Mouse (Mus musculus): ENCODE data around the gene Otogl. TPM values are rescaled to one million over a fixed set of nuclear protein-coding genes. Genes with fewer than 3 reads are reported as not detected.

Gene Otogl
- 0.06 TPM for polyA plus RNA-seq (2012; fragmentation: generic; extraction: Trizol)

DNA sequence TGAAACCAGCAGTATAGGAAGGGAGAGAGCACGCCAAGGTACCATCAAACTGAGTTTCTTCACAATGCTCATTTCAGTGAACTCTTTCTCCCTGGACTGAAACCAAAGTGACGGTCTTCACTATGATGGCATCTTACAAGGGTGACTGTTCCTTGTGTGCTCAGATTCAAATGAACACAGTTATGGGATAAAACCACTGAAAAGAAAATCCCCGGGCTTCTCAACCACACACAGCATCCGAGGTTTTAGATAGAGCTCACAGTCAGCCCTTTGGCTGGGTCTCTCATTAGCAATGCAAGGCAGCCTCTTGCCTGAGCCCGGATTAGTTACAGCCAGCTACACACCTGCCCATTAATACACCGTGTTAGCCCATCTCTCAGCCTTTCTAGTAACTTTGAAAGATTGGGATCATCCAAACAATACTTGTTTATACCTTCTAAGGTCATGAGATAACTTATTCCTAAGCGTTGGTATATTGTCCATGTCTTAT, at the start of gene Otogl:
Otogl (minus strand) TSS at position 51 of the 490 bp plus-strand sequence.
- H3K36me3 ChIP-seq (ENCODE audit: control insufficient read depth, insufficient read depth), result no peaks in the 10 kb centered on the region
- TF ChIP-seq MAX (IDR thresholded peaks at IDR 0.05; ENCODE audit: low read depth) (no peak), MYOG (IDR thresholded peaks at IDR 0.05; ENCODE audit: control insufficient read depth in 1 of 3, insufficient read depth in 1 of 3, insufficient read length in 2 of 3, low read depth in 2 of 3) (no peak), MYOD1 (IDR thresholded peaks at IDR 0.05; ENCODE audit: control insufficient read depth in 1 of 3, insufficient read length in 2 of 3, low read depth in 2 of 3) (no peak), SRF (IDR thresholded peaks at IDR 0.05; ENCODE audit: control insufficient read depth, insufficient read length, low read depth) (no peak), TCF12 (IDR thresholded peaks at IDR 0.05; ENCODE audit: insufficient read depth, poor library complexity, severe bottlenecking) (no peak), CEBPB (IDR thresholded peaks at IDR 0.05; ENCODE audit: insufficient read depth, poor library complexity, severe bottlenecking) (no peak), E2F4 (IDR thresholded peaks at IDR 0.05; ENCODE audit: insufficient read depth) (no peak), POLR2A (IDR thresholded peaks at IDR 0.05; ENCODE audit: insufficient read length, low read depth) (no peak), POLR2AphosphoS2 (IDR thresholded peaks at IDR 0.05; ENCODE audit: insufficient read length, low read depth) (no peak), USF1 (IDR thresholded peaks at IDR 0.05; ENCODE audit: low read depth) (no peak), REST (IDR thresholded peaks at IDR 0.05; ENCODE audit: insufficient read depth, insufficient read length) (no peak), TCF3 (IDR thresholded peaks at IDR 0.05; ENCODE audit: insufficient read length, low read depth) (no peak)
- no peaks in the 10 kb centered on the region for H3K27me3 ChIP-seq (ENCODE audit: control insufficient read depth, insufficient read depth, insufficient read length)
- H3K4me2 ChIP-seq (ENCODE audit: low read depth), result no peak within 1 kb of the TSS
- H3K79me2 ChIP-seq (ENCODE audit: control insufficient read depth, insufficient read depth), result no peaks in the 10 kb centered on the region
- no peak within 1 kb of the TSS for H3K4me3 ChIP-seq
- H3ac ChIP-seq (ENCODE audit: control insufficient read depth, insufficient read length), result no peak within 1 kb of the TSS

- H3K36me3 ChIP-seq (ENCODE audit: control insufficient read depth, insufficient read depth), result no peaks in the 10 kb centered on the region
- no peak overlapping the region for H3K4me3 ChIP-seq
- H3K4me2 ChIP-seq (ENCODE audit: low read depth), result no peak overlapping the region
- TF ChIP-seq POLR2AphosphoS2 (IDR thresholded peaks at IDR 0.05; ENCODE audit: insufficient read length, low read depth), result no peak
- TF ChIP-seq MYOD1 (IDR thresholded peaks at IDR 0.05; ENCODE audit: control insufficient read depth in 1 of 3, insufficient read length in 2 of 3, low read depth in 2 of 3), result no peak
- no peak for TF ChIP-seq USF1 (IDR thresholded peaks at IDR 0.05; ENCODE audit: low read depth)
- no peak for TF ChIP-seq E2F4 (IDR thresholded peaks at IDR 0.05; ENCODE audit: insufficient read depth)
- TF ChIP-seq SRF (IDR thresholded peaks at IDR 0.05; ENCODE audit: control insufficient read depth, insufficient read length, low read depth), result no peak
- TF ChIP-seq MAX (IDR thresholded peaks at IDR 0.05; ENCODE audit: low read depth), result no peak
- TF ChIP-seq CEBPB (IDR thresholded peaks at IDR 0.05; ENCODE audit: insufficient read depth, poor library complexity, severe bottlenecking), result no peak
- no peak for TF ChIP-seq REST (IDR thresholded peaks at IDR 0.05; ENCODE audit: insufficient read depth, insufficient read length)
- TF ChIP-seq POLR2A (IDR thresholded peaks at IDR 0.05; ENCODE audit: insufficient read length, low read depth), result no peak
- H3ac ChIP-seq (ENCODE audit: control insufficient read depth, insufficient read length), result no peak overlapping the region
- no peaks in the 10 kb centered on the region for H3K27me3 ChIP-seq (ENCODE audit: control insufficient read depth, insufficient read depth, insufficient read length)
- no peaks in the 10 kb centered on the region for H3K79me2 ChIP-seq (ENCODE audit: control insufficient read depth, insufficient read depth)
Observed at GRCm38 (mm10) chr10:107956588-107956987, 44.7 kb upstream of the Otogl start.

DNA sequence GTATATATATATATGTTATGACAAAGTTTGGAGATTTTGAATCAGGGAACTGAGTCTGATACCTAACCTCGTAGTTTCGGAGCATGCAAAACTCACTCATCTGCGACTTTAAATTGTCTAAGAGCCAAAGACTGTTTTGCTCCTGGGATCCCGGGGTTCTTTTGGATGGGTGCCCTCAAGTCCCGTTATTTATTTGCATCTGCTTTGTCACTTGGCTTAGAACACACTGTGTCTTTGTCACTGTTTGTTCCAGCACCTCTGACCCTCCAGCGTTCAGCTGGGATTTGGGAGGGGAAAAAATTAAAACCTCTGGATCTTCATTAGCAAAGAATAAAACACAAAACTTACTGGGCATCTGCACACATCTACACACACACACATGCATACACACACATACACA, 42.5 kb upstream of the Otogl start:
- TF ChIP-seq MAX (IDR thresholded peaks at IDR 0.05; ENCODE audit: low read depth) (no peak), TCF12 (IDR thresholded peaks at IDR 0.05; ENCODE audit: insufficient read depth, poor library complexity, severe bottlenecking) (no peak), MYOG (IDR thresholded peaks at IDR 0.05; ENCODE audit: control insufficient read depth in 1 of 3, insufficient read depth in 1 of 3, insufficient read length in 2 of 3, low read depth in 2 of 3) (no peak), E2F4 (IDR thresholded peaks at IDR 0.05; ENCODE audit: insufficient read depth) (no peak), TCF3 (IDR thresholded peaks at IDR 0.05; ENCODE audit: insufficient read length, low read depth) (no peak), USF1 (IDR thresholded peaks at IDR 0.05; ENCODE audit: low read depth) (no peak), POLR2AphosphoS2 (IDR thresholded peaks at IDR 0.05; ENCODE audit: insufficient read length, low read depth) (no peak)
- no peaks in the 10 kb centered on the region for H3K36me3 ChIP-seq (ENCODE audit: control insufficient read depth, insufficient read depth)
- no peaks in the 10 kb centered on the region for H3K27me3 ChIP-seq (ENCODE audit: control insufficient read depth, insufficient read depth, insufficient read length)
- no peak overlapping the region for H3ac ChIP-seq (ENCODE audit: control insufficient read depth, insufficient read length)
- H3K4me2 ChIP-seq (ENCODE audit: low read depth), result no peak overlapping the region
- H3K79me2 ChIP-seq (ENCODE audit: control insufficient read depth, insufficient read depth), result no peaks in the 10 kb centered on the region
- no peak overlapping the region for H3K4me3 ChIP-seq

GRCm38 (mm10) chr10:107951596-107951995, 39.7 kb upstream of the Otogl start:
- Histone ChIP-seq H3K4me3 (no peak overlapping the region), H3K4me2 (ENCODE audit: low read depth) (no peak overlapping the region), H3K27me3 (ENCODE audit: control insufficient read depth, insufficient read depth, insufficient read length) (no peaks in the 10 kb centered on the region), H3K79me2 (ENCODE audit: control insufficient read depth, insufficient read depth) (no peaks in the 10 kb centered on the region), H3K36me3 (ENCODE audit: control insufficient read depth, insufficient read depth) (no peaks in the 10 kb centered on the region), H3ac (ENCODE audit: control insufficient read depth, insufficient read length) (no peak overlapping the region)
- no peak for TF ChIP-seq POLR2AphosphoS2 (IDR thresholded peaks at IDR 0.05; ENCODE audit: insufficient read length, low read depth)
- no peak for TF ChIP-seq REST (IDR thresholded peaks at IDR 0.05; ENCODE audit: insufficient read depth, insufficient read length)

DNA sequence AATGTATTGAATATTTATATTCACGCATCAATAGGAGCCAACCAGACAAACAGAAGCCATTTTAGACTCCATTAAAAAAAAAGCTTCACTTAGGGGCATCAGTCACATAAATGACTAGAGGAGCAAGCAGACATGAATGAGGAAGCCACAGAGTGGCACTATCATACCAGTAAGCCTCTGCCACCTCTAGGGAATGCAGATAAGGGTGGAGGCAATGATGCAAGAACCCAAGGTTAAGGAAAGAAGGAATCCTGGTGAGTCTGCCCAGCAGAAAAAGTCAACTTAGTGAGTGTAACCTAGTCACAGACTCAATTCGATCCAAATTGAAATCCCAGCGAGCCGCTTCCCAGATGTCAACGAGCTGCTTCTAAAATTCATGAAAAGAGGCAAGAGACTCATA, 38.0 kb upstream of the Otogl start:
- H3K4me3 ChIP-seq, result no peak overlapping the region

More for the DNA sequence above, 38.0 kb upstream of the Otogl start:
- TF ChIP-seq MYOD1 (IDR thresholded peaks at IDR 0.05; ENCODE audit: control insufficient read depth in 1 of 3, insufficient read length in 2 of 3, low read depth in 2 of 3) (no peak), SRF (IDR thresholded peaks at IDR 0.05; ENCODE audit: control insufficient read depth, insufficient read length, low read depth) (no peak), MYOG (IDR thresholded peaks at IDR 0.05; ENCODE audit: control insufficient read depth in 1 of 3, insufficient read depth in 1 of 3, insufficient read length in 2 of 3, low read depth in 2 of 3) (no peak), TCF12 (IDR thresholded peaks at IDR 0.05; ENCODE audit: insufficient read depth, poor library complexity, severe bottlenecking) (no peak), POLR2AphosphoS2 (IDR thresholded peaks at IDR 0.05; ENCODE audit: insufficient read length, low read depth) (no peak), MAX (IDR thresholded peaks at IDR 0.05; ENCODE audit: low read depth) (no peak), E2F4 (IDR thresholded peaks at IDR 0.05; ENCODE audit: insufficient read depth) (no peak)
- Histone ChIP-seq H3K27me3 (ENCODE audit: control insufficient read depth, insufficient read depth, insufficient read length) (no peaks in the 10 kb centered on the region), H3K4me2 (ENCODE audit: low read depth) (no peak overlapping the region), H3K36me3 (ENCODE audit: control insufficient read depth, insufficient read depth) (no peaks in the 10 kb centered on the region), H3K79me2 (ENCODE audit: control insufficient read depth, insufficient read depth) (no peaks in the 10 kb centered on the region), H3ac (ENCODE audit: control insufficient read depth, insufficient read length) (no peak overlapping the region)

Measured in myocyte (in vitro differentiated cells).